Mouse (Mus musculus) lung, postnatal 10 days (tissue): ENCODE measurements around the gene Lamtor1.

Source experiments
- DNase-seq: peaks from one replicate; pipeline ENCODE4 v3.0.0; 2021

Gene Lamtor1

DNA sequence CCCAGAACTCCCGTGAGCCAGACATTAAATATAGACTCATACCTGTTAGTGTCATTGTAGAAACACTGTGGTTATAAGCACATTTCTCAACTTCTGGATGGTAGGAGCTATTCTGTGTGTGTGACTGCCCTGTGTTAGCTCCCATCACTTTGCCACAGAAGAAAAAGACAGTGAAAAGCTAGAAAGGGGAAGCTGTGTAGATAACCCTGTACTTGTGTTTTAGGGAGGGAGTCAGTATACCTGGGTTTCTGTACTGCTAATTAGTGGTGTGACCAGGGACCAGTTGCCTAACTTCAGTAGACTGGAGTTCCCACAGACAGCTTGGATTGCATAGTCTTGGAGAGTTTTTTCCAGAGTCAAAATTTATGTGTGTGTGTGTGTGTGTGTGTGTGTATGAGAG is 50.8 kb downstream of the Lamtor1 start:
- DNase-seq: no peak

GRCm38 (mm10) chr7:101956911-101957310 is 51.2 kb downstream of the Lamtor1 start:
- DNase-seq: no peak

DNA sequence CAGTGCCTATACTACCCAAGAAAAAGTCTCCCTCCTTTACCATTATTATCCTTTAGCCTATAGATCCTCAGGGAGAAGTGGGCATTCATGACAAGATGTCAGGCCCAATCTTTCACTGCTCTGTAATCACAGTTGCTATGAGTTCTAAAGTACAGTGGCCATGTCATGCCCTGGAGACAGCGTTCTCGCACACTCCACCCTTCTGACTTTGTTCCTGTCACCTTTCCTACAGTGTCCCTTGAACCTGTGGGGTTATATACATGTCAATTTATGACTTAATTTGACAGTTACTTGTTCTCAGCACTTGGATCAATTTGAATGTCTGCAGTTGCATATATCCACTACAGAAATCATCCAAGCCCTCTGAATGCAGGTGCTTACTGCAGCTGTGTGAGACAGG is 57.1 kb downstream of the Lamtor1 start:
- DNase-seq: no peak

DNA sequence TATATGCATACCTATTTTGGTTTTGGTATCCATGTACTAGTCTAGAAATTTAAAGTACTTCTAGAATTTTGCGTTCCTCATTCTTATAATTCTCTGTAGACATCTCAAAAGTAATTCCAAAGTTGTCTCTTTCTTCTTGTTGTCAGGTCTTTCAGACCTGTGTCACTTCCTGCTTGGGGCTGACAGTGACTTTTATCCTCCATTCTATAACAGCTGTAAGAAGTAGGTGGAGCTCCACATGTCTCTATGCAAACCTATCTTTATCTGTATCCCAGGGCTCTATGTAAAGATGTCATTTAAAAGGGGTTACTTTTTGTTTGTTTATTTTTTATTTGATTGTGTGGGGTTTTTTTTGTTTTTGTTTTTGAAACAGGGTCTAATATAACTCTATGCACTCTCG is 57.9 kb downstream of the Lamtor1 start:
- DNase-seq: no peak

GRCm38 (mm10) chr7:101964551-101964950 is 58.8 kb downstream of the Lamtor1 start:
- no peak for DNase-seq

GRCm38 (mm10) chr7:101965606-101966005 is 59.9 kb downstream of the Lamtor1 start:
- no peak for DNase-seq

- DNase-seq: peak; percentile 19
Measured at GRCm38 (mm10) chr7:101967256-101967655, 61.6 kb downstream of the Lamtor1 start.

DNA sequence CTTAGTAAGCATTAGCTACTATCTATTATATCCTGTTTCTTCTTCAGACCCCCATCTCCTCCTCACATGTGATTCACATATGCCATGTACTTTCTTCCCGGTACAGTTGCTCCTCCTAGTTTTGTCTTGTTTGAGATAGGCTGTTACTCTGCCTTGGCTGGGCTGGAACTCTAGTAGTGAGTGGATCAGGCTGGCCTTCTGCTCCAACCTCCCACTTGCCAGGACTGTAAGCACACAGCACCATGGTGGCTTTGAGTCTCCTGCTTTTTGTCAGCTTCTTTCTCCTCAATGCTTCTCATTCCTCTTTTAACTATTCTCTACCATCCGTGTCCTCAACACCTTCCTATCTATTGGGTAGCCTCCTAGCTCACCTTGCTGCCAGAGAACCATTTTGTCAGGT is 63.0 kb downstream of the Lamtor1 start:
- no peak for DNase-seq

DNA sequence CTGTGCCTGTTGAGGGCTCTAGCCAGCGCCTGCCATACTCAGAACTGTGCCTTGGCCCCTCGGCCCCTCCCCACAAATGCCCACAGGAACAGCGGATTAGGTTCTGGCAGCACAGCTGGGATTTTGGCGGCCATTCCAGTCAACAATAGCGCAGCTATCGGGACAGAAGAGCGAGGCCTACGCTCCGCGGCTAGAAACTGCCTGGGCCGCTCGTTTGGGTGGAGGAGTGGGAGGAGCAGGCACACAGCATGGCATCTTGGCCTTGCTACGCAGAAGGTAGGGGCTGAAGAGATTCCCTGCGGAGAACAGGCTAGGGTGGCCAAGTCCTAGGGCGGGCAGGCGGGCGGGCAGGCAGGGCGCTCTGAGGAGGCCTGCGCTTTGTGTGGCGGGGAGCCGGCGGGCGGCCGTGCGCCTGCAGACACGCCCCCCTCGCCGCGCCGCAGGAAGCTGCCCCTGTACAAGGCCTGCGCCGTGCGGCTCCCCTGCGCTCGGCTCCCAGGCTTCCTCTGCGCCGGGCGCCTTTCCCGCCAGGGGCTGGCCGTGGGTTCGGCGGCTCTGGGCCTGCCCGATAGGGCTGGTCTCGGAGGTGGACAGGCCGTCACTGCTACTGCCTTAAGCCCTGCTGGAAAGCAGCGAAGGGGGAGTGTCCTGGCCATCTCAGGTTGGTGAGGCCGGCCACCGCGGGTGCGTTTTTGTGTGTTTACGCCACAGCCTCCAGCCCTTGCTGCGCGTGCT is 64.2 kb downstream of the Lamtor1 start:
- peak; percentile 88 for DNase-seq

DNA sequence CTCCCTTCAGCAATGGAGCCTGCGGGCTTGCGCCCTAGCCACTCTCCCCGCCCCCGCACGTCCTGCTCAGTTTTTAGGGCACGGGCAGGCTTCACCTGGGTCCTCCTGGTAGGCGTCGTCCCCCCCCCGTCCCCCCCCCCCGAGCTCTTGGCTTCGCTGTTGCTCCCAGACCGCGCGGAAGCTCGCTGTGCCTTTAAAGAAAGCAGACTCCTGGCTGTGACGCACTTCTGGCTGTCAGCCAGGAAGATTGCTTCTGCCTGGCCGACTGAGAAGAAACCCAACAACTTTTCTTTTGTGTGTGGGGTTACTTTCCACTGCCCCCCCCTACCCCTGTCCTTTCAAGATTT is 64.7 kb downstream of the Lamtor1 start:
- peak; percentile 95 for DNase-seq

- peak; percentile 93 for DNase-seq
Measured at GRCm38 (mm10) chr7:101970821-101971461, 65.2 kb downstream of the Lamtor1 start.

GRCm38 (mm10) chr7:101971721-101972120 is 66.0 kb downstream of the Lamtor1 start:
- no peak for DNase-seq

DNA sequence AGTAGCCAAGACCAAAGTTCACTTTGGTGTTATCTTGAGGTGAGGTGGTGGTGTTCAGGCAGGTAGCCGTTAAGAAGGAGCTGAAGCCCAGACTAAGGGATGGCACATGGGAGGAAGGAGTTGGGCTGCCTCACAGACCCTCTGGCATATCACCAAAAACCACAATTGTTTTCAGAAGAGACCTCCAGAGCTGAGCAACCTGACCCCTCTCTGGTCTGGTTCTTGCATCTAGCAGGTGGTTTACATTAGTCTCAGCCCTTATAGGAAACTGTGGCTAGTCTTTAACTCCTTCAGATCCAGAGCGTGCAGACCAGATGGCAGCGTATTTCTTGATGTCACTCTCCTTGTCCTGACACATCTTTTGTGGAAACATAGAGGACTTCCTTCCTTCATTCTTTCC is 68.0 kb downstream of the Lamtor1 start:
- no peak for DNase-seq

- DNase-seq: peak; percentile 73
Measured at GRCm38 (mm10) chr7:101974505-101974904, 68.8 kb downstream of the Lamtor1 start.
